Mouse (Mus musculus): ENCODE data around the gene Timm23.
"Not testable (repeated sequence)": the region's sequence is repeated elsewhere in the genome, so short reads cannot be mapped to it uniquely, and the experiment has no call there.

The Timm23 gene

GRCm38 (mm10) chr14:32165278-32166061, 36.2 kb downstream of the Timm23 start:
- DNase-seq (ENCODE audit: low read depth, low spot score), result no peak

GRCm38 (mm10) chr14:32164173-32165051, 37.3 kb downstream of the Timm23 start:
- DNase-seq (ENCODE audit: low read depth, low spot score), result no peak

DNA sequence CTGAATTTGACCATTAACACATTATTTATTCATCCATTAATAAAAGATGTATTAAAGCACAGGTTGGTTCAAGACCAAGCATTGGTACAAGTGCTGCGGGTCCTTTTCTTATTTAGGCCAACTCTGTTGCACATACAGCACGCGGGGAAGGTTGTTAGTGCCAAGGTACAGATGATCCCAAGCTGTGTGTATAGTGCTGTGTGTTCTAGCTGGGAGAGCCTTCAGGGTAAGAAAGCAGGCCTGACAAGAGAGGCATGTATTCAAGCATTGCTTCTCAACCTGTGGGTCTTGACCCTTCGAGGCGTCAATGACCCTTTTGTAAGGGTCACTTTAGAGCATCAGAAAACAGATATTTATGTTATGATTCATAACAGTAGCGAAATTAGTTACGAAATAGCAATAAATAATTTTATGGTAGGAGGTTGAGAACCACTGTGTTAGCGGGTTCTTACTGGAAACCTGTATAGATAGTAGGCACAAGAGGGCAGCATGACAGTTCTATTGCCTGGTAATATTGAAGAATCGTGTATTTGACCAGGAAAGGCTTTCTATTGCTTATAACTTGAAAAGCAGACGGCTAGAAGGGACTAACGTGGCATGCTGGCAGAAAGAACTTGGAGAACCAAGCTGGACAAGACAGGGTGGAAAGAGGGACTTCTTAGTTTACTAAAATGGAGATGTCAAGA, 38.4 kb downstream of the Timm23 start:
- no peak for DNase-seq (ENCODE audit: low read depth, low spot score)

- DNase-seq (ENCODE audit: low read depth, low spot score), result no peak
These were observed 39.5 kb downstream of the Timm23 start for GRCm38 (mm10) chr14:32162231-32162630.

DNA sequence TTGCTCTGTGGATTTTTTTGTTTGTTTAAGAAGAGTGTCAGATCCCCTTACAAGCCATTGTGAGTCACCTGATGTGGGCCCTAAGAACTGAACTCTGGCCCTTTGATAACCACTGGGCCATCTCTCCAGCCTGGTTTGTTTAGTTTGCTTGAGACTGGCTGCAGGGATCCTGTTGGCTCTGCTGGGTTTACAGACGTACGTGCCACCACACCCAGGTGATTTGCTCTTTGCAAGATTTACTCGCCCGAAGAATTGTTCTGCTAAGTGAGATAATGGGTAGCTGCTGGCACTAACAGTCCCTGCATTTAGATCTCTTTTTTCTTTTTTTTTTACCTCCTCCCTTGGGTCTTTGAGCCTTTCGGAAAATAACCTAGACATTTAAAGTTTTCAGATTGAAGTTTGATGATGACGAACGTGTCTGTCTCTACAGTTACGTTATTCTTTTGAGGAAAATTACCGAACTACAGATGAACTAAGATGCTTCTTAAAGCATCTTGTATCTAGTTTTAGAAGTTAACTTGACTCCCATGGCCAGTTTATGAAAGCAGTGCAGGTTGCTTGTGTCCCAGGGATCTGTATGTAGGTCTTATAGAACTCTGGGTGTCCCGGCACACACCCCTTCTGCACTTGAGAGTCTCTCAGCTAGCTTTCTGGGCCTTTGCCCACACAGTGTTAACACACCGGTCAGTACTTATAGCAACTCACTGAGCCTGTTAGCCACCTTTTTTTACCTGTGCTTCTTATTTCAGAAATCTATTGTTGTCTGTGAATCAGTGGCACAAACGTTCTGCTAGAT, 40.4 kb downstream of the Timm23 start:
- no peak for DNase-seq (ENCODE audit: low read depth, low spot score)

DNA sequence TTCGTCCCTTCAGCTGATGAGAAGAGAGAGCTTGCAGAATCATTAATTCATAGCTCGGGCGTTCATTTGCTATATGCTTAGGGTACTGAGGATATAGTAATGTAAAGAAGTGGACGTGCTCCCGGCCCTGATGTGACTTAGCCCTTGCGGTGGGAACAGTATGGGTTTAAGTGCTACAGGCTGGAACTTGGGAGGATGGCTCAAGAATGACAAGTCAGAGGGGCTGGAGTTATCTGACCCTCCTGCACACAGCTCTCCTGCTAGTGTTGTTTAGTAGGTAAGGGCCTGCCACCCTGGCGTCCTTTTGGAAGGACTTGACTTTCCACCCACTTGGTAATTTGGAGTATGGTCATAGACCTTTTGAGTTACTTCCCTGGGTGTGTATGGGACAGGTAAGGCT, 41.1 kb downstream of the Timm23 start:
- DNase-seq (ENCODE audit: low read depth, low spot score), result no peak

- DNase-seq (ENCODE audit: low read depth, low spot score), result peak; percentile 96
These were observed 41.9 kb downstream of the Timm23 start, which contains the start of gene Ncoa4 for GRCm38 (mm10) chr14:32159690-32160246. Gene Ncoa4 (plus strand): TSS chr14:32159865.

DNA sequence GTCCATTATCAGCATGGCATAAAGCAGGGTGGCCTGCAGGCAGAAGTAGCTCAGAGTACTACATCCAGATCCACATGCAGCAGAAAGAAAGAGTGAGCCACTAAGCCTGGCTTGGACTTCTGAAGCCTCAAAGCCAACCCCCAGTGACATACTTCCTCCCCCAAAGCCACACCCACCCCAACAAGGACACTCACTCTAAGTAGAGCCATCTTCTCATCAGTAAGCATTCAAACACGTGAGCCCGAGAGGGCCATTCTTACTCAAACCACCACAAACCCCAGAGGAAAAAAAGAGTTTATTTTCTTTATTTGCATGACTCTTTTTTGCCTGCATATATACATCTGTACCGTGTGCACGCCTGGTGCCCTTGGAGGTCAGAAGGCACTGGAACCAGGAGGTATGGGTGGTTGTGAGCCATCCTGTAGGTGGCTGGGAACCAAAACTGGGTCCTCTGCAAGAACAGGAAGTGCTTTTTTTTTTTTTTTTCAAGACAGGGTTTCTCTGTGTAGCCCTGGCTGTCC, 42.5 kb downstream of the Timm23 start:
- DNase-seq (ENCODE audit: low read depth, low spot score), result no peak

DNA sequence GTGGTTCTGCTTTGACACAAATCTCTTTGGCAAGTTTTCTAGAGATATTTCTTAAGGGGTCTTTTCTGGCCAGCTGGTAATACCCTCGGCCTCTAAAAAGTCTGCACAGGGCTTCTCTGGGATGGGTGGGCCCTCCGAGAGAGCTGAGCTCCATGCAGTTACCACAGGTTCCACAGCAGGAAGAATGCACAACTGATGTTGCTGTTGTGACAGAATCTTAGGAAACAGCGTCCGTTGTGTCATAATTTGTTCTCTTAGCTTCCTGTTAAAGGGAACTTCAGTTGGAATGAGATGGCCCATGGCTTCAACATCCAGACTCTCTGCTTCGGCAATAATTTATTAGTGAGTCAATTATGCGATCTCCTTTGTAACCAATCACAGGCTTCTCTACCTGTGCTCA, 46.9 kb downstream of the Timm23 start:
- DNase-seq (ENCODE audit: low read depth, low spot score), result no peak

GRCm38 (mm10) chr14:32153156-32153555, 48.5 kb downstream of the Timm23 start:
- no peak for DNase-seq (ENCODE audit: low read depth, low spot score)

GRCm38 (mm10) chr14:32152243-32152965, 49.3 kb downstream of the Timm23 start:
- no peak for DNase-seq (ENCODE audit: low read depth, low spot score)

- DNase-seq (ENCODE audit: low read depth, low spot score), result no peak
These were observed 50.8 kb downstream of the Timm23 start for GRCm38 (mm10) chr14:32150872-32151271.

DNA sequence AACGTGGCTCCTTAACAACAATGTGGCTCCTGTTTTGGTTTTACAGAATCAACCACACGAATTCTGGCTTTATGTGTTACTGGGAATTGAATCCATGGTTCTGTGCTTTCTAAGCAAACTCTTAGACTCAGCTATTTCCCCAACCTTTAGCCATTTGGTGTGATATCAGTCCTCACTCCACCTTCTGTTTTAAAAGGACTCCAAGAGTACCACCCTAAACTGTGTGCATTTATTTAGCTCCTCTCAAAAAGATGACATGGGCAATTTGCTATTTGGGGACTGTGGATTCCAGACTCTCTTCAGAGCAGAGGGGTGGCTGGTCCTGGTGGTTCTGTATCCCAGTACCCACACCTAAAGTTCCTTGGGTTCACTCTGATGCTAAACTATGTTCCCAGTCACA, 55.1 kb downstream of the Timm23 start:
- no peak for DNase-seq (ENCODE audit: low read depth, low spot score)

- DNase-seq (ENCODE audit: low read depth, low spot score), result no peak
These were observed 55.7 kb downstream of the Timm23 start for GRCm38 (mm10) chr14:32145809-32146511.

- no peak for DNase-seq (ENCODE audit: low read depth, low spot score)
These were observed 56.3 kb downstream of the Timm23 start for GRCm38 (mm10) chr14:32145401-32145800.

- no peak for DNase-seq (ENCODE audit: low read depth, low spot score)
These were observed 57.0 kb downstream of the Timm23 start for GRCm38 (mm10) chr14:32144734-32145133.

DNA sequence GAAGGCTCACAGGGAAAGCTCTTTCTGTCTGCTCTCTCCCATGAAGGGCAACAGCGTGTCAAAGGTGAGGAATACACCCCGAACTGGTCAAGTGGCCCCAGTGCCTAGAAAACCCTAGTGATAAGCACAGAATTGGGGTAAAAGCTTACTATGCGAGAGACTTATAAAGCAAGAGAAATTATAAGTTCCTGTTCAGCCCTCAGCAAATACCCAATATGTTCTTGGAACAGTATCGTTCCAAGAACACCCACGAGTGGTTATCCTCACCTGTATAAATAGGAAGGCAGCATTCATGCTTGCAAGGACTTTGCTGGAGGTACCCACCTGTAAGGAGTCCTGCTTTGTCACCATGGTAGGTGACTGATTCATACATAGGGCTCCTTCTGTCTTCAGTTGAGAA, 60.0 kb downstream of the Timm23 start, which contains the start of gene Msmb:
Gene Msmb, plus strand, starts transcription at position 301 of the 400 bp plus-strand sequence.
- no peak for DNase-seq (ENCODE audit: low read depth, low spot score)

DNA sequence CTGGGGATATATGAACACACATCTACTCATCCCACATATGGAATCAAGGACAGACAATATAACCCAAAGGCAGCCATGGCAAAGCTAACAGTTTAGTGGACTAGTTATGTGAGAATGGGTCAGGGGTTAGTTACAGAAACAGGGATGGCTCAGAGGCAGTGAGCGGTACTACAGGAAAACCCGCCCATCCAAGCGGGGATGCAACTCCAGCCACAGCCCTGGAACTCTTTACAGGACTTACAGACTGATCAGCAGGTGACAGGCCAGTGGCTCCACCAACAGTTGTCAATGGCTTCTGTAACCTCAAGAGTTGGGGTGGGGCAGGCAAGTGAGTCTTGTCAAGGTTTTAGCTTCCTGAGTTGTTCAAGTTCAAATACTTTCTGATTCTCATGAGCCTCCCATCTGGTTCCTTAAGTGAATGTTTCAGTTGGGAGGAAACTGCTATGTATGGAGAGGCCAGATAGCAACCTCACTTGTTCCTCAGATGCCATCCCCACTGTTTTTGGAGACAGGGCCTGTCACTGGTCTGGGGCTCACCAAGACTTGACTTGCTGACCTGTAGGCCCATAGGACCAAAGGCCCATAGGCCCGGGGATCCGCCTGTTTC, 61.2 kb downstream of the Timm23 start:
- no peak for DNase-seq (ENCODE audit: low read depth, low spot score)

DNA sequence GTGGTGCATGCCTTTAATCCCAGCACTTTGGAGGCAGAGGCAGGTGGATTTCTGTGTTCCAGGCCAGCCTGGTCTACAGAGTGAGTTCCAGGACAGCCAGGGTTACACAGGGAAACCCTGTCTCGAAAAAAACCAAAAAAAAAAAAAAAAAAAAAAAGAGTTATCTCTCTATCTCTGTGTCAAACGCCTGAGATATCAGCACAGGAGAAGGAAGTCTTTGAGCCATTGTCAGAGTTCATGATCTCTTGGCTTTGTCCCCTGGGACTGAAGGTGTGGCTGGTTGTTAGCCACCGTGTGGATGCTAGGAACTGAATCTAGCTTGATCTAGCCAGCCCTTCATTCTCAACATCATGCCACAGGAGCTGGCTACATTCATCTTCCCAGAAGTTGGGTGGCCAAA, 65.2 kb downstream of the Timm23 start:
- DNase-seq (ENCODE audit: low read depth, low spot score), result not testable (repeated sequence)
